Mouse (Mus musculus) heart, postnatal 0 days (tissue): ENCODE results near the gene Tlk2. TPM values are rescaled to one million over a fixed set of nuclear protein-coding genes. Genes with fewer than 3 reads are reported as not detected.

Source experiments
- ATAC-seq: fragments of 200-750 bp; cut with Nextera tagmentation; 2 replicates; pipeline ENCODE4 v1.8.0; 2017; ENCODE audit warnings: low read depth, moderate number of reproducible peaks, moderate library complexity; ENCODE audit not compliant: insufficient read depth
- DNase-seq: peaks from one replicate; pipeline ENCODE4 v3.0.0-alpha.2; 2016; ENCODE audit warnings: low spot score
- H3K27ac ChIP-seq: fragments of 300-500 bp; sonication (generic); 2 replicates; pipeline ENCODE4 v1.5.1; 2014; ENCODE audit warnings: low read depth, mild to moderate bottlenecking
- H3K27me3 ChIP-seq: fragments of 300-500 bp; sonication (generic); 2 replicates; pipeline ENCODE4 v1.6.1; 2014; ENCODE audit warnings: low read length, mixed read lengths; ENCODE audit not compliant: control insufficient read depth, insufficient read depth
- H3K36me3 ChIP-seq: fragments of 300-500 bp; sonication (generic); replicated peaks from 2 replicates; pipeline ENCODE4 v1.6.1; 2014; ENCODE audit warnings: low read length, mixed read lengths; ENCODE audit not compliant: control insufficient read depth, insufficient read depth
- H3K4me1 ChIP-seq: fragments of 300-500 bp; sonication (generic); 2 replicates; pipeline ENCODE4 v1.6.1; 2014; ENCODE audit warnings: antibody characterized with exemption; ENCODE audit not compliant: control insufficient read depth, insufficient read depth
- H3K4me2 ChIP-seq: fragments of 300-500 bp; sonication (generic); 2 replicates; pipeline ENCODE4 v1.6.1; 2014; ENCODE audit warnings: low read depth, mild to moderate bottlenecking, low read length, moderate library complexity
- H3K4me3 ChIP-seq: fragments of 300-500 bp; sonication (generic); 2 replicates; pipeline ENCODE4 v1.5.1; 2014; ENCODE audit warnings: low read depth, low read length
- H3K9ac ChIP-seq: fragments of 300-500 bp; sonication (generic); replicated peaks from 2 replicates; pipeline ENCODE4 v1.6.1; 2014; ENCODE audit warnings: low read depth, low read length, mixed read lengths
- H3K9me3 ChIP-seq: fragments of 300-500 bp; sonication (generic); replicated peaks from 2 replicates; pipeline ENCODE4 v1.6.1; 2016; ENCODE audit warnings: low read length; ENCODE audit not compliant: control insufficient read depth
- CTCF ChIP-seq: IDR thresholded peaks from 2 replicates; pipeline ENCODE4 v1.5.1; 2016; ENCODE audit warnings: antibody characterized with exemption, control low read depth, low read depth
- EP300 ChIP-seq: IDR thresholded peaks from 2 replicates; pipeline ENCODE4 v1.6.1; 2016; ENCODE audit warnings: antibody characterized with exemption, low read depth
- WGBS: fragments of 180-500 bp; shearing (Covaris S2); extraction: QIAGEN DNeasy Blood & Tissue Kit; methylation state at CpG from one replicate; pipeline ENCODE4 v1.1.7; 2014; 5-methylcytosine and 5-hydroxymethylcytosine counted together
- polyA plus RNA-seq: library from polyadenylated mRNA; unstranded; fragments of >200 nt; fragmentation: Nextera tagmentation; extraction: Ambion mirVana; gene quantifications from 2 replicates; pipeline ENCODE4 v1.2.1, GENCODE M21; 2015
- total RNA-seq: library from RNA; depleted of rRNA; stranded (reverse); fragments of >200 nt; gene quantifications from 2 replicates; pipeline ENCODE4 v1.2.3, GENCODE M21; 2014; ENCODE audit warnings: low replicate concordance

Tlk2 gene
- total and polyA plus RNA-seq, 2 experiments from 2014 or later, result 10.7 to 22.5 TPM

DNA sequence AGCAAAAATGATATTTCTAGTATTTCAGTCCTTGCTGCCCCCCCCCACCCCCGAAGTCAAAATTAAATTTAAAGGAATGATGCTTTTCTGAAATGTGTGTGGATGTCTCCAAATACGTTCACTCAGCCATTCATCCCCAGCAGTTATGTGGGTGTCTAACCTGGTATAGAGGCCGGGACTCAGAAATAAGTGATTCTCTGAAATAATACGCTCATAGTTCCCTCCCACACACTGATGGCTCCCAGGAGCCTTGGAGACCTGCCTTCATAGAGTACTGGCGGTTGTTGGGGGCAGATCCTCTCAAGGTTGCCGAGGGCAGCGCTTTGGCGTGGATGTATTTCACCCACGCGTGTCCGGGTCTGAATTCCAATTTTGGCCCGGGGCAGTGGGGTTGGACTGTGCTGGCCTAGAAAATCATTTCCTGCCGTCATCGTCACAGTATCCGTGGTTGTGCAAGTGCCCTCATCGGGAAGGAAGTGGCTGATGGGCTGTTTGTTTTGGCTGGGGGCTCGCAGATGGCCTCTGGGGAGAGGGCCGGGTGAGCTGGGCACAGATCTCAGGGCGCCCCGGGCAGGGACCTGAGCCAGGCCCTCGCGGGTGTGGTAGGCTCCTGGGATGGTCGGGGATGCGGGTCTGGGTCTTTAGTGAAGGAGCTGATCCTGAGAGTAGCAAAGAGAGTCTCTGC lies 132.8 kb downstream of the Tlk2 start:
- no peak for TF ChIP-seq CTCF
- no peak for TF ChIP-seq EP300
- Histone ChIP-seq H3K4me2 (peak overlapping the region; percentile 35; the same call in 1 of the 2 replicates), H3K9ac (no peak overlapping the region), H3K36me3 (no peaks in the 10 kb centered on the region), H3K27ac (0 out of 2 replicates have a peak overlapping the region, but pooled peaks have one; percentile 55), H3K9me3 (no peaks in the 10 kb centered on the region), H3K27me3 (no peaks in the 10 kb centered on the region), H3K4me3 (no peak overlapping the region), H3K4me1 (peaks cover 33% of the 10 kb centered on the region)
- DNase-seq (no peak), ATAC-seq (peak; percentile 28)
- WGBS, result 68% methylated on average over 24 of the region's 24 CpGs

DNA sequence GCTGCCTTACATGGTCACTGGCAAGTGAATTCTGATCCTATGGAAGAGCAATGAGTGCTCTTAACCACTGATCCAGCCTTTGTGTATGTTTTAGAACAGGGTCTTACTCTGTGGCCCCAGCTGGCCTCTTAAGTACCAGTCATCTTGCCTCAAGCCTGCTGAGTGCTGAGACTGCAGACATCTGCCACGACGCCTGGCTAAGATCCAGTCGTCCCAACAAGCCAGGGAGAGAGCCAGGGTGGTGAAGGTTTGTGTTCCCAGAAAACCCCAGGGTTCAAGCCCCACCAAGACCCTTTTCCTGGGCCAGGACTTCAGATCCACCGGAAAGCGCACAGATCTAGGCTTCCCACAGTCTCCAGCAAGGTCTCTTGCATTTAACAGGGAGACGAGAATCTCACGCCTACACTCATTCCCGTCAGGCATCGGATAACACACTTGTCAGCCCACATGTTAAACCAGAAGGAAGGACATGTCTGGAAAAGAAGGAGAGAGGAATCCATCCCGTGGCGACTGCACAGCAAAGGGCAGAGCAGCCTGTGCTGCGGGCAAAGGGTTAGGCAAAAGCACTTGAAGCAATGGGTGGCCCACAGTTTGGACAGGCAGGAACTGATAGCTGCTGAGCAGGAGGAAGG lies 133.8 kb downstream of the Tlk2 start:
- ATAC-seq (0 out of 2 replicates have a peak, but pooled peaks have one; percentile 1), DNase-seq (no peak)
- Histone ChIP-seq H3K9ac (no peak overlapping the region; the same call in 1 of the 2 replicates), H3K4me1 (peaks cover 33% of the 10 kb centered on the region), H3K9me3 (no peaks in the 10 kb centered on the region), H3K27ac (peak overlapping the region; percentile 55; the same call in 1 of the 2 replicates), H3K4me2 (no peak overlapping the region), H3K4me3 (no peak overlapping the region), H3K27me3 (no peaks in the 10 kb centered on the region), H3K36me3 (no peaks in the 10 kb centered on the region)
- 34% methylated on average over 12 of the region's 12 CpGs for WGBS
- no peak for TF ChIP-seq EP300
- TF ChIP-seq CTCF, result no peak

DNA sequence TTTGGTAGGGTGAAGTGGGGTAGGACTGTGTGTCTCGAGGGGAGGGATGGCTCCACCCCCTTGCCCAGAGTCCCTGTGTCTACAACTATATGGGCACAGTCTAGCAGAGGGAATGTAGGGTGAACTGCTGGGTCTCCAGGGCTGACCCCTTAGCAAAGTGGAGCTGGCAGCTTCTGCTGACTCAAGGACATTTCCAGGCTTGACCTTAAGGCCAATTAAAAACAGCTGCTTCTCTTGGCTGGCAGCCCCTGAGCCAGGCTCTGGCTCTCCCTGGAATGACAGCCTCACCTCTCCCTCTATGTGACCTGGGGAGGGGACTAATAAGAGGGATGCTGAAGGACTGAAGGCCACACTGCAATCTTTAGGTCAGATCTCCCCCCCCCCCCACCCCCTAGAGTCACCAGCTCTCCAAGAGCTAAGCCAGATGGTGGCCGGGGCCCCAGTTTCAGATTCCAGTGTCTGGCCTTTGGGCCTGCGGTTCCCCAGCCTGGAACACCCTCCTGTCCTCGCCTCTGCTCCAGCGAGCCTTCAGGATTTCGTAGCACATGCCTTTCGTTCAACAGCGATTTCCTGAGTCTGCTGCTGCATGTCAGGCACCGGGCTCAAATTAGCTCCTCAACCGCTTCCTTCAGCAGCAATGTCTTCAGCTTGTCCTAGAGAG lies 134.5 kb downstream of the Tlk2 start:
- no peaks in the 10 kb centered on the region for H3K27me3 ChIP-seq
- 10% methylated on average over 10 of the region's 10 CpGs for WGBS
- no peaks in the 10 kb centered on the region for H3K9me3 ChIP-seq
- no peak for TF ChIP-seq EP300
- no peak for TF ChIP-seq CTCF
- peaks cover 33% of the 10 kb centered on the region for H3K4me1 ChIP-seq
- H3K4me3 ChIP-seq, result no peak overlapping the region
- H3K9ac ChIP-seq, result no peak overlapping the region
- no peaks in the 10 kb centered on the region for H3K36me3 ChIP-seq
- H3K4me2 ChIP-seq, result no peak overlapping the region
- peak overlapping the region; percentile 55; the same call in 1 of the 2 replicates for H3K27ac ChIP-seq
- DNase-seq (peak; percentile 44), ATAC-seq (peak; percentile 36; the same call in 1 of the 2 replicates)

DNA sequence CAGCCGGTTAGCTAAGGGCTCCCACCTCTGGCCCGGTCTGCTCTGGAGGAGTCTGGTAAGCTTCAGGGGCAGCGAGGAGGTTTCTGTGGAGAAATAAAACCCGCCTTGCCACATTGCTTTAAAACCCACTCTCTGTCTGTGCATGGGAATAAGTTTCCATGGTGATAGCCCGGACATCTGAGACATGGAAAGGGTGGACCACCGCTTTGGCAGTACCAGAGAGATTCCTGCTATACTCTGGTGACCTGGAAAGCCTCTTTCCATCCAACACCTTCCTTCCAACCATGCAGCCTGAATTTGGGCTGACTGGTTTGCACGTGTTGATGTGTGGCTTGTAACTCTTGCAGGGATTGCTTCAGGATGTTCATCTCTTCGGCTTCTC lies 135.0 kb downstream of the Tlk2 start:
- Histone ChIP-seq H3K4me2 (no peak overlapping the region), H3K4me1 (peaks cover 33% of the 10 kb centered on the region), H3K9ac (no peak overlapping the region), H3K4me3 (no peak overlapping the region), H3K27me3 (no peaks in the 10 kb centered on the region), H3K27ac (peak overlapping the region; percentile 55), H3K36me3 (no peaks in the 10 kb centered on the region), H3K9me3 (no peaks in the 10 kb centered on the region)
- ATAC-seq (no peak), DNase-seq (no peak)
- TF ChIP-seq CTCF (no peak), EP300 (no peak)
- 36% methylated on average over 8 of the region's 8 CpGs for WGBS

DNA sequence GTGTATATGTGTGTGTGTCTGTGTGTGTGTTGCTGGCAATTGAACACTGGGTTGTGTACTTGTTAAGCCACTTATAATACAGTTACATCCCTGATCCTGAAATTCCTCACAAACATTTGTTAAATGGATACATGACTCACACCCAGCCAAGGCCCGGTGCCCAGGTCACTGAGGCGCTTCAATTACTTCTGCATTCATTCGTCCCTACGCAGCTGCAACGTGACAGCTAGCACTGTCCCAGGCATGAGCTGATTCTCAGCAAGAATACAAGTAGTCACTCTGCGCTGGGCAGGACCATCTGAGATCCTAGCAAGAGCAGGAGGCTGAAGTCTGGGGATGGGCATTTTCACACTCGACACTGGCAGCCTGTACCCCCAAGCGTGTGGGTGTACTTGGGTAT lies 136.7 kb downstream of the Tlk2 start:
- ATAC-seq, result no peak
- TF ChIP-seq CTCF (no peak), EP300 (no peak)
- peaks cover 30% of the 10 kb centered on the region for H3K4me1 ChIP-seq
- no peak overlapping the region for H3K9ac ChIP-seq
- H3K4me3 ChIP-seq, result no peak overlapping the region
- no peaks in the 10 kb centered on the region for H3K9me3 ChIP-seq
- H3K27me3 ChIP-seq, result no peaks in the 10 kb centered on the region
- no peak overlapping the region for H3K4me2 ChIP-seq
- WGBS, result 83% methylated on average over 8 of the region's 8 CpGs
- DNase-seq, result no peak
- H3K27ac ChIP-seq, result no peak overlapping the region
- H3K36me3 ChIP-seq, result no peaks in the 10 kb centered on the region
